20 mouse cellular contexts compared by ENCODE assay signal in genomic region chr12:17611988-17612387, GRCm38 (mm10).
"Had no signal": no experiment of that assay in that cellular context is flagged by ENCODE, and none has a peak within 500 bp of the region (broad histone marks: within the 10 kb centered on the region; RNA-seq: fewer than 3 reads in every experiment).

No protein-coding gene starts in this region.

- H3K4me2 ChIP-seq: hindbrain, embryonic 15.5 days; liver, embryonic 11.5 days; liver, embryonic 15.5 days; neural tube, embryonic 15.5 days had no signal

- H3K4me3 ChIP-seq: hindbrain, embryonic 15.5 days; left cerebral cortex, adult 2 months; limb, embryonic 10.5 days; liver, embryonic 15.5 days; midbrain, embryonic 10.5 days; myocyte; neural tube, embryonic 15.5 days had no signal

- H3K27ac ChIP-seq: hindbrain, embryonic 15.5 days; kidney, postnatal 0 days; left cerebral cortex, adult 2 months; limb, embryonic 10.5 days; liver, embryonic 15.5 days; midbrain, embryonic 10.5 days; neural tube, embryonic 15.5 days had no signal

- H3K4me1 ChIP-seq: hindbrain, embryonic 15.5 days; liver, embryonic 15.5 days; midbrain, embryonic 10.5 days; neural tube, embryonic 15.5 days had no signal

- H3K36me3 ChIP-seq: hindbrain, embryonic 15.5 days; limb, embryonic 10.5 days; liver, embryonic 15.5 days; midbrain, embryonic 10.5 days; neural tube, embryonic 15.5 days had no signal

- DNase-seq: kidney, adult 8-10 months; kidney, postnatal 4 days; lung, adult 2 months; lung, postnatal 4 days; midbrain, embryonic 14.5 days; retina, postnatal 1 day; right cerebral cortex, postnatal 4 days; spleen, adult 18-20 months; thymus, postnatal 36 days had no signal

- H3K9ac ChIP-seq: hindbrain, embryonic 15.5 days; liver, embryonic 15.5 days; neural tube, embryonic 15.5 days had no signal

- H3K27me3 ChIP-seq: hindbrain, embryonic 15.5 days; liver, embryonic 15.5 days; neural tube, embryonic 15.5 days had no signal

- H3K9me3 ChIP-seq: hindbrain, embryonic 15.5 days; limb, embryonic 10.5 days; liver, embryonic 15.5 days; midbrain, embryonic 10.5 days; neural tube, embryonic 15.5 days had no signal

- ATAC-seq: intestine, postnatal 0 days; lung, postnatal 0 days had no signal
